Mouse (Mus musculus) lung, adult 2 months (tissue): ENCODE results near the gene Tgif1.

ENCODE experiments used
- CTCF ChIP-seq: fragments of 200-500 bp; IDR thresholded peaks from 2 replicates; pipeline ENCODE4 v1.5.1; 2011; ENCODE audit warnings: mild to moderate bottlenecking, low read length, control low read depth; ENCODE audit not compliant: insufficient read depth
- POLR2A ChIP-seq: fragments of 200-500 bp; IDR thresholded peaks from 2 replicates; pipeline ENCODE4 v1.6.1; 2011; ENCODE audit warnings: low read depth, mild to moderate bottlenecking, control low read depth, low read length, borderline replicate concordance; ENCODE audit errors: extremely low read depth

- TF ChIP-seq POLR2A (no peak), CTCF (no peak)
These were observed 46.7 kb downstream of the Tgif1 start for GRCm38 (mm10) chr17:70806600-70806999.
